Mouse (Mus musculus) liver, embryonic 14.5 days (tissue): ENCODE data around the gene Sh3bgrl. TPM values are rescaled to one million over a fixed set of nuclear protein-coding genes. Genes with fewer than 3 reads are reported as not detected.

Source experiments
- ATAC-seq: fragments of 200-750 bp; cut with Nextera tagmentation; 2 replicates; pipeline ENCODE4 v1.8.0; 2017; ENCODE audit warnings: moderate number of reproducible peaks, mild to moderate bottlenecking, moderate library complexity; ENCODE audit not compliant: insufficient read depth
- DNase-seq, 3 experiments: peaks; one replicate each; pipeline ENCODE4 v3.0.0-alpha.2; 2012 to 2013; ENCODE audit warnings: low read depth in 3 of 3, low spot score in 3 of 3
- H3K27ac ChIP-seq: fragments of 300-500 bp; sonication (generic); 2 replicates; pipeline ENCODE4 v1.5.1; 2014; ENCODE audit warnings: moderate library complexity, mild to moderate bottlenecking, control low read depth, inconsistent platforms
- H3K27me3 ChIP-seq: fragments of 300-500 bp; sonication (generic); 2 replicates; pipeline ENCODE4 v1.6.1; 2014; ENCODE audit warnings: mild to moderate bottlenecking, low read length, moderate library complexity; ENCODE audit not compliant: control insufficient read depth, insufficient read depth
- H3K36me3 ChIP-seq: fragments of 300-500 bp; sonication (generic); replicated peaks from 2 replicates; pipeline ENCODE4 v1.6.1; 2014; ENCODE audit warnings: low read depth; ENCODE audit not compliant: control insufficient read depth, insufficient read depth
- H3K4me1 ChIP-seq, 2 experiments: fragments of 200-500 bp in 1 of 2; fragments of 300-500 bp in 1 of 2; sonication (generic) in 1 of 2; replicated peaks; 2 replicates each; pipeline ENCODE4 v1.6.1; 2012 to 2014; ENCODE audit warnings: antibody characterized with exemption in 1 of 2, inconsistent platforms in 1 of 2, low read length in 1 of 2; ENCODE audit not compliant: control insufficient read depth in 2 of 2, insufficient read depth in 2 of 2
- H3K4me2 ChIP-seq: fragments of 300-500 bp; sonication (generic); 2 replicates; pipeline ENCODE4 v1.6.1; 2014; ENCODE audit warnings: low read depth, mild to moderate bottlenecking, control low read depth, moderate library complexity
- H3K4me3 ChIP-seq, 2 experiments: fragments of 200-500 bp in 1 of 2; fragments of 300-500 bp in 1 of 2; sonication (generic) in 1 of 2; 2 replicates each; pipeline ENCODE4 v1.5.1; 2012 to 2014; ENCODE audit warnings: low read depth in 2 of 2, low read length in 2 of 2, mild to moderate bottlenecking in 2 of 2, control low read depth in 1 of 2, inconsistent platforms in 1 of 2, moderate library complexity in 1 of 2; ENCODE audit not compliant: insufficient read depth in 1 of 2
- H3K9ac ChIP-seq: fragments of 300-500 bp; sonication (generic); replicated peaks from 2 replicates; pipeline ENCODE4 v1.6.1; 2014; ENCODE audit warnings: mild to moderate bottlenecking, control low read depth, moderate library complexity
- H3K9me3 ChIP-seq: fragments of 300-500 bp; sonication (generic); 2 replicates; pipeline ENCODE4 v1.6.1; 2016; ENCODE audit warnings: low read length, mixed read lengths; ENCODE audit not compliant: control insufficient read depth
- CTCF ChIP-seq: IDR thresholded peaks from 2 replicates; pipeline ENCODE4 v1.5.1; 2016; ENCODE audit warnings: antibody characterized with exemption, low read depth, control low read depth
- EP300 ChIP-seq: IDR thresholded peaks from 2 replicates; pipeline ENCODE4 v1.6.1; 2016; ENCODE audit warnings: antibody characterized with exemption, low read depth
- WGBS: fragments of 180-500 bp; shearing (Covaris S2); extraction: QIAGEN DNeasy Blood & Tissue Kit; methylation state at CpG from one replicate; pipeline ENCODE4 v1.1.7; 2014; ENCODE audit not compliant: insufficient replicate concordance; 5-methylcytosine and 5-hydroxymethylcytosine counted together
- polyA plus RNA-seq, 2 experiments: library from polyadenylated mRNA; depleted of rRNA in 1 of 2; stranded (reverse) in 1 of 2; unstranded in 1 of 2; fragments of >200 nt; fragmentation: Nextera tagmentation in 1 of 2; extraction: Ambion mirVana in 1 of 2; gene quantifications; 2 replicates each; pipeline versions ENCODE4 v1.2.1 to v1.2.3; 2012 to 2014

Sh3bgrl gene
- polyA plus RNA-seq, 2 experiments: 26.0 to 29.9 TPM

GRCm38 (mm10) chrX:109112885-109113284 is 17.7 kb downstream of the Sh3bgrl start:
- no peak overlapping the region for H3K27ac ChIP-seq
- no peaks in the 10 kb centered on the region for H3K27me3 ChIP-seq
- H3K9me3 ChIP-seq: no peaks in the 10 kb centered on the region
- H3K4me2 ChIP-seq: no peak overlapping the region
- TF ChIP-seq EP300 (no peak), CTCF (no peak)
- H3K4me1 ChIP-seq: peaks cover 0 to 5% of the 10 kb centered on the region in 2 experiments; a peak in 1 of 4 replicates
- H3K9ac ChIP-seq: no peak overlapping the region
- ATAC-seq (no peak), DNase-seq (no peak)
- WGBS: 81% methylated on average over 1 of the region's 1 CpGs
- no peak overlapping the region for H3K4me3 ChIP-seq
- no peaks in the 10 kb centered on the region for H3K36me3 ChIP-seq

- H3K9ac ChIP-seq: no peak overlapping the region; the same call in 1 of the 2 replicates
- ATAC-seq: no peak
- no peaks in the 10 kb centered on the region for H3K9me3 ChIP-seq
- no peaks in the 10 kb centered on the region for H3K27me3 ChIP-seq
- no peak overlapping the region for H3K27ac ChIP-seq
- H3K4me1 ChIP-seq: peaks cover 0 to 5% of the 10 kb centered on the region in 2 experiments; a peak in 1 of 4 replicates
- H3K4me3 ChIP-seq: peak overlapping the region in 1 of 2 experiments; percentile 11; a peak in 1 of 4 replicates
- H3K4me2 ChIP-seq: peak overlapping the region; percentile 49
- no peaks in the 10 kb centered on the region for H3K36me3 ChIP-seq
- no peak for DNase-seq
- 25% methylated on average over 7 of the region's 7 CpGs for WGBS
- no peak for TF ChIP-seq CTCF
- TF ChIP-seq EP300: no peak
Observed at GRCm38 (mm10) chrX:109113401-109114280, 18.5 kb downstream of the Sh3bgrl start.

- H3K27ac ChIP-seq: no peak overlapping the region
- no peaks in the 10 kb centered on the region for H3K36me3 ChIP-seq
- DNase-seq (no peak), ATAC-seq (no peak)
- H3K4me1 ChIP-seq: peaks cover 0 to 3% of the 10 kb centered on the region in 2 experiments; a peak in 1 of 4 replicates
- TF ChIP-seq EP300 (no peak), CTCF (no peak)
- H3K4me3 ChIP-seq: no peak overlapping the region
- no peaks in the 10 kb centered on the region for H3K27me3 ChIP-seq
- 75% methylated on average over 14 of the region's 14 CpGs for WGBS
- H3K9ac ChIP-seq: no peak overlapping the region
- H3K9me3 ChIP-seq: no peaks in the 10 kb centered on the region
- H3K4me2 ChIP-seq: no peak overlapping the region
Observed at GRCm38 (mm10) chrX:109119829-109120826, 25.0 kb downstream of the Sh3bgrl start.

- Histone ChIP-seq H3K9me3 (no peaks in the 10 kb centered on the region), H3K36me3 (no peaks in the 10 kb centered on the region), H3K4me3 (no peak overlapping the region), H3K4me2 (no peak overlapping the region), H3K9ac (no peak overlapping the region), H3K27me3 (no peaks in the 10 kb centered on the region), H3K27ac (no peak overlapping the region), H3K4me1 (peaks cover 0 to 3% of the 10 kb centered on the region in 2 experiments; a peak in 1 of 4 replicates)
- TF ChIP-seq CTCF (no peak), EP300 (no peak)
- WGBS: 59% methylated on average over 9 of the region's 9 CpGs
- no peak for ATAC-seq
- no peak for DNase-seq
Observed at GRCm38 (mm10) chrX:109121161-109121560, 26.0 kb downstream of the Sh3bgrl start.
